Mouse (Mus musculus) CH12.LX (cell line): ENCODE measurements around the gene Ece2.

Experiments used
- BHLHE40 ChIP-seq: IDR thresholded peaks from 2 replicates; pipeline ENCODE4 v1.6.1; 2011; ENCODE audit warnings: mild to moderate bottlenecking, low read depth, low read length, improper control_type of control experiment
- CTCF ChIP-seq, 2 experiments: IDR thresholded peaks in 1 of 2; conservative IDR thresholded peaks in 1 of 2; 2 replicates each; pipeline ENCODE4 v1.5.1; 2011 to 2012; ENCODE audit warnings: low read depth in 2 of 2, low read length in 2 of 2, improper control_type of control experiment in 1 of 2, inconsistent platforms in 1 of 2, mild to moderate bottlenecking in 1 of 2, moderate library complexity in 1 of 2
- IRF4 ChIP-seq: IDR thresholded peaks from 2 replicates; pipeline ENCODE4 v1.6.1; 2014; ENCODE audit warnings: low read depth, mild to moderate bottlenecking, inconsistent platforms, low read length, improper control_type of control experiment
- NRF1 ChIP-seq: IDR thresholded peaks from 2 replicates; pipeline ENCODE4 v1.6.1; 2014; ENCODE audit warnings: low read depth, mild to moderate bottlenecking, inconsistent platforms, low read length, improper control_type of control experiment, moderate library complexity
- UBTF ChIP-seq: IDR thresholded peaks from 2 replicates; pipeline ENCODE4 v1.6.1; 2012; ENCODE audit warnings: low read depth, mild to moderate bottlenecking, inconsistent platforms, low read length, improper control_type of control experiment, moderate library complexity

- no peak for TF ChIP-seq NRF1
- TF ChIP-seq BHLHE40, result no peak
- TF ChIP-seq IRF4, result no peak
- no peak for TF ChIP-seq CTCF (conservative IDR thresholded peaks at IDR 0.05 in 1 of 2, IDR thresholded peaks at IDR 0.05 in 1 of 2; ENCODE audit: low read depth in 2 of 2, low read length in 2 of 2)
- TF ChIP-seq UBTF, result peak; percentile 59; the same call in 1 of the 2 replicates
Measured at GRCm38 (mm10) chr16:20672965-20673705, 43.5 kb downstream of the Ece2 start.
